In genomic region chr12:16221142-16221541, GRCm38 (mm10) we compare ENCODE assay signal across 30 mouse cellular contexts.
DNase-seq lines count a peak whose midpoint lies in the region; TF ChIP-seq lines count a peak whose summit lies in the region.
"Had no signal": no experiment of that assay in that cellular context is flagged by ENCODE, and none has a peak within 500 bp of the region (broad histone marks: within the 10 kb centered on the region; RNA-seq: fewer than 3 reads in every experiment).

No protein-coding gene starts in this region.

- H3K4me3 ChIP-seq in gastrocnemius, adult 2 months: no peak overlapping the region
- H3K4me3 ChIP-seq: erythroblast, embryonic 14.5 days; forebrain, embryonic 13.5 days; heart, embryonic 13.5 days; hindbrain, embryonic 12.5 days; intestine, embryonic 15.5 days; neural tube, embryonic 15.5 days had no signal

- DNase-seq in gastrocnemius, adult 2 months: no peak
- DNase-seq in gastrocnemius, adult 8-10 months (ENCODE audit: low spot score in 2 of 2): no peak
- peak; percentile 25 to 47 for DNase-seq in heart, adult 9 months (ENCODE audit: low spot score in 2 of 2)
- no peak for DNase-seq in heart, postnatal 36 days
- DNase-seq in kidney, postnatal 14 days: peak; percentile 10
- no peak for DNase-seq in kidney, adult 18-20 months
- DNase-seq in yolk sac, embryonic 10.5 days (ENCODE audit: low spot score): no peak
- DNase-seq in embryo, embryonic 10 days (ENCODE audit: low spot score): no peak
- DNase-seq: adrenal gland, postnatal 14 days; cerebellum, adult 11 months; cerebellum, postnatal 10 days; gastrocnemius, postnatal 25 days; layer of hippocampus, adult 9-11 months; liver; lung, adult 2 months; lung, postnatal 10 days; midbrain, embryonic 14.5 days; retina, postnatal 1 day; right cerebral cortex, postnatal 14 days; thymus, postnatal 4 days had no signal

- peak overlapping the region; percentile 80 for H3K27ac ChIP-seq in gastrocnemius, adult 2 months
- H3K27ac ChIP-seq: forebrain, embryonic 13.5 days; heart, embryonic 13.5 days; hindbrain, embryonic 12.5 days; hindbrain, postnatal 0 days; intestine, embryonic 15.5 days; kidney, postnatal 0 days; liver, embryonic 14.5 days; macrophage; neural tube, embryonic 15.5 days had no signal

- intact Hi-C loops in gastrocnemius, adult 2 months (cut with DNase I): no loop called here
- intact Hi-C loops in heart, postnatal 36 days (cut with DNase I): no loop called here

- TF ChIP-seq CTCF in gastrocnemius, adult 2 months (IDR thresholded peaks at IDR 0.05): no peak

Comparison
In these comparisons a context has a peak if more than half of its experiments do, and no peak if none do; other contexts are left out.
1. DNase-seq: peak in heart, adult 9 months (2 of 2) and kidney, postnatal 14 days (single experiment); none in gastrocnemius, adult 2 months (single experiment), gastrocnemius, adult 8-10 months (0 of 2), heart, postnatal 36 days (0 of 2), kidney, adult 18-20 months (single experiment), yolk sac, embryonic 10.5 days (single experiment) and embryo, embryonic 10 days (single experiment).